Mouse (Mus musculus) forebrain, embryonic 12.5 days (tissue): Measurements from ENCODE around the gene Psmd1. TPM values are rescaled to one million over a fixed set of nuclear protein-coding genes. Genes with fewer than 3 reads are reported as not detected.
"Not testable (repeated sequence)": the region's sequence is repeated elsewhere in the genome, so short reads cannot be mapped to it uniquely, and the experiment has no call there.

Experiments
- ATAC-seq: fragments of 200-750 bp; cut with Nextera tagmentation; 2 replicates; pipeline ENCODE4 v1.8.0; 2017; ENCODE audit warnings: moderate TSS enrichment; ENCODE audit not compliant: low FRiP score
- H3K27ac ChIP-seq: fragments of 300-500 bp; sonication (generic); 2 replicates; pipeline ENCODE4 v1.5.1; 2016; ENCODE audit warnings: mild to moderate bottlenecking
- H3K27me3 ChIP-seq: fragments of 300-500 bp; sonication (generic); 2 replicates; pipeline ENCODE4 v1.6.1; 2016; ENCODE audit warnings: mild to moderate bottlenecking
- H3K36me3 ChIP-seq: fragments of 300-500 bp; sonication (generic); replicated peaks from 2 replicates; pipeline ENCODE4 v1.6.1; 2016; ENCODE audit warnings: mild to moderate bottlenecking
- H3K4me1 ChIP-seq: fragments of 300-500 bp; sonication (generic); 2 replicates; pipeline ENCODE4 v1.6.1; 2016
- H3K4me2 ChIP-seq: fragments of 300-500 bp; sonication (generic); 2 replicates; pipeline ENCODE4 v1.6.1; 2016; ENCODE audit warnings: mild to moderate bottlenecking, moderate library complexity
- H3K4me3 ChIP-seq: fragments of 300-500 bp; sonication (generic); replicated peaks from 2 replicates; pipeline ENCODE4 v1.5.1; 2016; ENCODE audit warnings: mild to moderate bottlenecking
- H3K9ac ChIP-seq: fragments of 300-500 bp; sonication (generic); 2 replicates; pipeline ENCODE4 v1.6.1; 2016; ENCODE audit warnings: mild to moderate bottlenecking
- H3K9me3 ChIP-seq: fragments of 300-500 bp; sonication (generic); 2 replicates; pipeline ENCODE4 v1.6.1; 2016
- WGBS: fragments of 180-500 bp; shearing (Covaris S2); methylation state at CpG from one replicate; pipeline ENCODE4 v1.1.7; 2016; 5-methylcytosine and 5-hydroxymethylcytosine counted together
- polyA plus RNA-seq: library from polyadenylated mRNA; unstranded; fragments of >200 nt; fragmentation: Nextera tagmentation; extraction: Ambion mirVana; gene quantifications from 2 replicates; pipeline ENCODE4 v1.2.1, GENCODE M21; 2016

The Psmd1 gene
- 202 and 214 TPM in 2 replicates for polyA plus RNA-seq

GRCm38 (mm10) chr1:86064271-86064991 lies at the start of gene Psmd1:
Psmd1 (plus strand) TSS chr1:86064387.
- Histone ChIP-seq H3K27me3 (no peaks in the 10 kb centered on the region), H3K4me3 (peak within 1 kb of the TSS; percentile 94)
- WGBS: under 1% methylated on average over 47 of the region's 47 CpGs

GRCm38 (mm10) chr1:86015758-86016157 lies 48.4 kb upstream of the Psmd1 start:
- H3K9ac ChIP-seq, H3K27ac ChIP-seq, H3K4me2 ChIP-seq, H3K36me3 ChIP-seq, ATAC-seq, H3K9me3 ChIP-seq, H3K4me3 ChIP-seq: not testable (repeated sequence)
- WGBS: 96% methylated on average over 9 of the region's 9 CpGs
- peaks cover 42% of the 10 kb centered on the region for H3K27me3 ChIP-seq
- H3K4me1 ChIP-seq: peaks cover 13% of the 10 kb centered on the region

More at GRCm38 (mm10) chr1:86064271-86064991, at the start of gene Psmd1:
- peaks cover 15% of the 10 kb centered on the region for H3K4me1 ChIP-seq
- H3K36me3 ChIP-seq: peaks cover 4% of the 10 kb centered on the region; the same call in 1 of the 2 replicates
- peak within 1 kb of the TSS; percentile 97 for H3K9ac ChIP-seq
- peak within 1 kb of the TSS; percentile 74 for H3K27ac ChIP-seq
- peak within 1 kb of the TSS; percentile 83 for H3K4me2 ChIP-seq
- ATAC-seq: peak; percentile 95
- no peaks in the 10 kb centered on the region for H3K9me3 ChIP-seq

- ATAC-seq: no peak
- peaks cover 42% of the 10 kb centered on the region for H3K27me3 ChIP-seq
- H3K4me3 ChIP-seq: no peak within 1 kb of the TSS
- no peak within 1 kb of the TSS for H3K27ac ChIP-seq
- H3K9ac ChIP-seq: no peak within 1 kb of the TSS
- no peaks in the 10 kb centered on the region for H3K36me3 ChIP-seq
- no peaks in the 10 kb centered on the region for H3K9me3 ChIP-seq
- 93% methylated on average over 8 of the region's 8 CpGs for WGBS
- H3K4me2 ChIP-seq: no peak within 1 kb of the TSS
- peaks cover 13% of the 10 kb centered on the region for H3K4me1 ChIP-seq
These were observed 47.7 kb upstream of the Psmd1 start, which contains the start of gene Spata3 for GRCm38 (mm10) chr1:86016516-86016915. Spata3 (plus strand) TSS chr1:86016816.

GRCm38 (mm10) chr1:86018235-86019055 lies 45.7 kb upstream of the Psmd1 start:
- Histone ChIP-seq H3K4me1 (peaks cover 13% of the 10 kb centered on the region), H3K9me3 (no peaks in the 10 kb centered on the region), H3K4me3 (peak overlapping the region; percentile 51), H3K36me3 (no peaks in the 10 kb centered on the region), H3K4me2 (peak overlapping the region; percentile 92), H3K27ac (no peak overlapping the region), H3K27me3 (peaks cover 42% of the 10 kb centered on the region), H3K9ac (peak overlapping the region; percentile 56)
- peak; percentile 75 for ATAC-seq
- 3% methylated on average over 60 of the region's 60 CpGs for WGBS

GRCm38 (mm10) chr1:86021365-86021989 lies 42.7 kb upstream of the Psmd1 start:
- no peak overlapping the region for H3K4me2 ChIP-seq
- ATAC-seq: no peak
- WGBS: 68% methylated on average over 11 of the region's 11 CpGs
- peaks cover 13% of the 10 kb centered on the region for H3K4me1 ChIP-seq
- H3K36me3 ChIP-seq: no peaks in the 10 kb centered on the region
- H3K9me3 ChIP-seq: no peaks in the 10 kb centered on the region
- no peak overlapping the region for H3K9ac ChIP-seq
- H3K4me3 ChIP-seq: no peak overlapping the region
- no peak overlapping the region for H3K27ac ChIP-seq
- H3K27me3 ChIP-seq: peaks cover 38% of the 10 kb centered on the region

GRCm38 (mm10) chr1:86032273-86032987 lies 31.8 kb upstream of the Psmd1 start:
- no peaks in the 10 kb centered on the region for H3K27me3 ChIP-seq
- H3K27ac ChIP-seq: peak overlapping the region; percentile 42; the same call in 1 of the 2 replicates
- H3K4me3 ChIP-seq: no peak overlapping the region
- no peak overlapping the region for H3K4me2 ChIP-seq
- no peak for ATAC-seq
- no peaks in the 10 kb centered on the region for H3K36me3 ChIP-seq
- H3K9ac ChIP-seq: no peak overlapping the region
- WGBS: 11% methylated on average over 11 of the region's 11 CpGs
- peaks cover 12% of the 10 kb centered on the region for H3K4me1 ChIP-seq
- H3K9me3 ChIP-seq: no peaks in the 10 kb centered on the region

GRCm38 (mm10) chr1:86038191-86038951 lies 25.8 kb upstream of the Psmd1 start:
- Histone ChIP-seq H3K27me3 (peaks cover 4% of the 10 kb centered on the region; the same call in 1 of the 2 replicates), H3K4me2 (no peak overlapping the region), H3K27ac (no peak overlapping the region), H3K9ac (no peak overlapping the region), H3K9me3 (peaks cover 3% of the 10 kb centered on the region; the same call in 1 of the 2 replicates), H3K36me3 (no peaks in the 10 kb centered on the region), H3K4me1 (no peaks in the 10 kb centered on the region), H3K4me3 (no peak overlapping the region)
- ATAC-seq: no peak
- WGBS: 76% methylated on average over 3 of the region's 3 CpGs

- Histone ChIP-seq H3K9ac (no peak overlapping the region), H3K36me3 (no peaks in the 10 kb centered on the region), H3K4me2 (no peak overlapping the region), H3K9me3 (peaks cover 3% of the 10 kb centered on the region; the same call in 1 of the 2 replicates), H3K4me1 (no peaks in the 10 kb centered on the region), H3K27ac (no peak overlapping the region), H3K27me3 (peaks cover 21% of the 10 kb centered on the region), H3K4me3 (no peak overlapping the region)
- ATAC-seq: no peak
- WGBS: 48% methylated on average over 4 of the region's 4 CpGs
These were observed 24.1 kb upstream of the Psmd1 start for GRCm38 (mm10) chr1:86040131-86040530.

- no peak overlapping the region for H3K4me3 ChIP-seq
- H3K4me2 ChIP-seq: no peak overlapping the region
- H3K36me3 ChIP-seq: no peaks in the 10 kb centered on the region
- H3K9me3 ChIP-seq: peaks cover 3% of the 10 kb centered on the region; the same call in 1 of the 2 replicates
- no peak overlapping the region for H3K9ac ChIP-seq
- peaks cover 28% of the 10 kb centered on the region for H3K27me3 ChIP-seq
- ATAC-seq: no peak
- WGBS: 100% methylated on average over 3 of the region's 3 CpGs
- H3K27ac ChIP-seq: no peak overlapping the region
- peaks cover 4% of the 10 kb centered on the region; the same call in 1 of the 2 replicates for H3K4me1 ChIP-seq
These were observed 23.4 kb upstream of the Psmd1 start for GRCm38 (mm10) chr1:86040817-86041216.

GRCm38 (mm10) chr1:86045056-86045455 lies 19.1 kb upstream of the Psmd1 start:
- WGBS: 55% methylated on average over 4 of the region's 4 CpGs
- Histone ChIP-seq H3K27me3 (peaks cover 62% of the 10 kb centered on the region), H3K9ac (no peak overlapping the region), H3K36me3 (no peaks in the 10 kb centered on the region), H3K4me3 (no peak overlapping the region), H3K4me1 (peaks cover 18% of the 10 kb centered on the region), H3K9me3 (peaks cover 3% of the 10 kb centered on the region; the same call in 1 of the 2 replicates), H3K4me2 (no peak overlapping the region), H3K27ac (no peak overlapping the region)
- no peak for ATAC-seq
